Mouse (Mus musculus) kidney, adult 11 months (tissue): Measurements from ENCODE around the gene Myo3b.

Source experiments
- DNase-seq: peaks from one replicate; pipeline ENCODE4 v3.0.0; 2022

The Myo3b gene

GRCm38 (mm10) chr2:70379939-70380338, 341.0 kb downstream of the Myo3b start:
- no peak for DNase-seq

- no peak for DNase-seq
Observed at GRCm38 (mm10) chr2:70388645-70389044, 349.7 kb downstream of the Myo3b start.

- DNase-seq: no peak
Observed at GRCm38 (mm10) chr2:70389162-70389561, 350.2 kb downstream of the Myo3b start.

GRCm38 (mm10) chr2:70397734-70398276, 358.9 kb downstream of the Myo3b start:
- DNase-seq: peak; percentile 10

GRCm38 (mm10) chr2:70399441-70400115, 360.7 kb downstream of the Myo3b start:
- peak; percentile 12 for DNase-seq

- DNase-seq: no peak
Observed at GRCm38 (mm10) chr2:70400321-70400720, 361.4 kb downstream of the Myo3b start.

- no peak for DNase-seq
Observed at GRCm38 (mm10) chr2:70404301-70404700, 365.4 kb downstream of the Myo3b start.

- DNase-seq: no peak
Observed at GRCm38 (mm10) chr2:70406846-70407245, 367.9 kb downstream of the Myo3b start.

- DNase-seq: no peak
Observed at GRCm38 (mm10) chr2:70407729-70408128, 368.8 kb downstream of the Myo3b start.

GRCm38 (mm10) chr2:70410298-70410885, 371.5 kb downstream of the Myo3b start:
- no peak for DNase-seq

GRCm38 (mm10) chr2:70412315-70412714, 373.4 kb downstream of the Myo3b start:
- DNase-seq: no peak

- DNase-seq: no peak
Observed at GRCm38 (mm10) chr2:70414386-70414785, 375.5 kb downstream of the Myo3b start.

- DNase-seq: no peak
Observed at GRCm38 (mm10) chr2:70415521-70415920, 376.6 kb downstream of the Myo3b start.

- no peak for DNase-seq
Observed at GRCm38 (mm10) chr2:70419336-70419735, 380.4 kb downstream of the Myo3b start.

GRCm38 (mm10) chr2:70421144-70421874, 382.4 kb downstream of the Myo3b start:
- no peak for DNase-seq

GRCm38 (mm10) chr2:70425611-70426010, 386.7 kb downstream of the Myo3b start:
- no peak for DNase-seq

GRCm38 (mm10) chr2:70443035-70443434, 404.1 kb downstream of the Myo3b start:
- DNase-seq: no peak

- no peak for DNase-seq
Observed at GRCm38 (mm10) chr2:70444141-70444540, 405.2 kb downstream of the Myo3b start.

GRCm38 (mm10) chr2:70456205-70456604, 417.3 kb downstream of the Myo3b start:
- no peak for DNase-seq

- no peak for DNase-seq
Observed at GRCm38 (mm10) chr2:70463606-70464005, 424.7 kb downstream of the Myo3b start.

- no peak for DNase-seq
Observed at GRCm38 (mm10) chr2:70471136-70471535, 432.2 kb downstream of the Myo3b start.

- DNase-seq: peak; percentile 7
Observed at GRCm38 (mm10) chr2:70471861-70472620, 433.1 kb downstream of the Myo3b start.
